Mouse (Mus musculus): Measurements from ENCODE around the gene Olfr1412.

DNA sequence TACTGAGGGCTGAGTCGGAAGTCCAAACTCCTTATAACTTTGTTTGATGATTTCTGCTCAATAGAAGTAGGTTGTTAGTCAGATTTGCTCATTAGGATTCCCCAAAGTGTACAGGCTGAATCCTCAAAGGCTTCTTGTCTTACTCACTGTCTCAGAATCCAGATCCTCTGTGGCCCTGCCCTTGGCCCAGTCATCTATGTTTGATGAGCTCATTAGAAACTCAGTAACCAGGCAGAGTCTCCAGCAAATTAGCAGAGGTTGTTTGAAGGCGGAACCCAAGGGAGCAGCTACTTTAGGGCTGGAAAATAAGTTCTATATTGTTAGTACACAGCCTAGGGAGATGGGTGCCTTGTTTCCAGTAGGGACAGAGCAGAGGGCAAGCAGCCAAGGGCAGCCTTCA is 39.6 kb upstream of the Olfr1412 start:
- TF ChIP-seq CTCF (IDR thresholded peaks at IDR 0.05; ENCODE audit: low read depth) (no peak), EP300 (optimal IDR thresholded peaks at IDR 0.05) (no peak)
